Mouse (Mus musculus) spleen, adult 12 weeks (tissue): ENCODE measurements around the gene Acer1.
"Not testable (repeated sequence)": the region's sequence is repeated elsewhere in the genome, so short reads cannot be mapped to it uniquely, and the experiment has no call there.

Experiments
- DNase-seq: peaks from one replicate; pipeline ENCODE4 v3.0.0; 2022; ENCODE audit warnings: low spot score

Acer1 gene

DNA sequence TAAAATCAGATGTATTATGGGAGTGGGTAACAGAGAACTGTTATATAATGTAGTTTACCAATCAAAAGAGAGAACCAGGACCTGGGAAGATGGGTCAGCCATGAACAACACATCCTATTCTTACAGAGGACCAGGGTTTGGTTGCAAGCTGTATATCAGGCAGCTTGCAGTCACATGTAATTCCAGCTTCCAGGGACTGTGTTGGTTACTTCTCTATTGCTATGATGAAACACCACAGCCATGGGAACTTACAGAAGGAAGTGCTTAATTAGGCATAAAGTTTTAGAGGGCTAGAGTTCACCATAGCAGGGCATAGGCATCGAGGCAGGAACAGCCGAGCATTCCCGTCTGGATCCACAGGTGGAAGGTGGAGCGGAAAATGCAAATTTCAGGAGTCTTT is 43.2 kb downstream of the Acer1 start:
- DNase-seq = no peak

DNA sequence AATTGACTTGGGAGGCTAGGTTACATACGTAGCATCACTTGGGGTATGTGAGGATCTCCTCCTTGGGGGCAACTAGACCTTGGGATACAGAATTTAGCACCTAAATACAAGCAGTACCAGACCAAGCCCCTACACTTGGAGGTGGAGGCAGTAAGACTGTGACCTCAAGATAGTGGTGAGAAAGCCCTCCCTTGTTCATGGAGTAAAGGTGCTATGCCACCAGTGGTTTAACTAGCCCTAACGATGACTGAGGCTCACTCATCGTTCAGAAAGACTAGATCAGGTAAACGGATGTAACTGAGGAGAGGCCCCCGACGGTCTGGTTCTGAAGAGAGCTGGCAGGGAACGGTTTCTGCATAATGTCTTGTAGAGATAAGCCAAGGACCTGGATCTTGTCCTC is 45.2 kb downstream of the Acer1 start:
- no peak for DNase-seq

DNA sequence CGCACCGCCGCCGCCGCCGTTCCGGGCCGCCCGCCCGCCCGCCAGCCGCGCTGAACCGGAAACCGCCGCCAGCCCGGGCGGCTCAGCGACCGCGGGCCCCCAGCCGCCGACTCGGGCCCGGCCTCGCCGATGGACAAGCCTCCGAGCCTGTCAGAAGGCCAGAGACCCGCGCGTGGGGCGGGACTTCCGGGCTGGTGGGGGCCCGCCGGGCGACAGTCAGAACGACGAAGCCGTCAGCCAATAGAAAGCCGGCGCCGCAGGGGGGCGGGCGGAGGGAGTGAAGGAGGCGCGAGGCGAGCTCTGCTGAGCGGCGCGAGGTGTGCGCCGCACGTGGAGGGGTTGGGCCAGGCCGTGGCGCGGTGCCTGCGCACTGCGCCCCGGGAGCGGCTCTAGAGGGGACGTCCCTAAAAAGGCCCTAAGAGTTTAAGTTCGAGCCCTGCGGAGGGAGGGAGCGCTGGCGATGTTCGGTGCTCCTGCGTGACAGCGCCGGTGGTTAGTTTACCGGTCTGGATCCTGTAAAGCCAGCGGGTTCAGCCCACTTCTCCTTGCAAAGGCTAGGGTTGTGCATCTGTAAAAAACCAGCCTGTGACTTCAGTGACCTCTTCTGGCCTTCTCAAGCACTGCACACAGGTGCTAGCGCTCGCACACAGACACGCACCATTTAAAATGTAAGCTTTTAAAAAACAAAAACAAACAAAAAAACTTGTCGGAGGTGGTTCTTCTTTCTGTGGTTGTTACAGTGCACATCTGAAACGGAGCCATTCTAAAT is 46.4 kb downstream of the Acer1 start, which contains the start of gene Mllt1:
Gene Mllt1, minus strand, starts transcription at position 53 of the 769 bp plus-strand sequence.
- DNase-seq = peak; percentile 96

DNA sequence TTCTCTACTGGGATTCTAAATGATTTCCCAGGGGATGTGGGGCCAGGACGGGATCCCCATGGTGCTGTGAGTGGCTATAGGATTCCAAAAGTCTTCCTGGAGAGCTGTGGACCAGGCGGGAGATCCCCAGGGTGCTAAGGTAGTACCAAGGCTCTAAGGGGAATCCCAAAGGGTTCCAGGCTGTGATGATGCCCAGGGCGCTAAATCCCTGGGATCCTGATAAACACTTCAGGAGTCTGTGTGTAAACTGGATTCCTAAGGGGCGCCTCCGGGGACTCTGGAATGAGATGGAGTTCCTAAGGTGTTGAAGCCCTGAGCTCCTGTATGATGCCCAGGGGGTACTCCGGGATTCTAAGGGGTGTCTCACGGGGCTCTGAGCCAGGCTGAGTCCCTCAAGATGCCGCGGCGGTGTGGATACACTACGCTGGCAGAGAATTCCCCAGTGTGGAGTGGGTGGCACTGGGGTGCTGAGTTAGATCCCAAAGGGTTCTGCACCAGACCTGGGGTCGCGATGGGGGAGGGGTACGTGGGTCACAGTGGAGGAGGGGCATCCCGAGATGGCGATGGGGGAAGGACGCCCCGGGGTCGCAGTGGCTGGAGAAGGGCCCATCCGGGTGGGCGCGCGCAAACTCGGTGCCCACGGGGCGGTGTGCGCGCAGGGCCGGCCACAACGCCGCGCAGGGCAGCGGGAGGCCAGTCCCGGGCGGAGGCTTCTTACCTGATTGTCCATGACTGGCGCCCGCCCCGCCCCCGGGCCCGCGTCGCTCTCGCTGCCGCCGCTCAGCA is 47.2 kb downstream of the Acer1 start:
- DNase-seq = no peak

DNA sequence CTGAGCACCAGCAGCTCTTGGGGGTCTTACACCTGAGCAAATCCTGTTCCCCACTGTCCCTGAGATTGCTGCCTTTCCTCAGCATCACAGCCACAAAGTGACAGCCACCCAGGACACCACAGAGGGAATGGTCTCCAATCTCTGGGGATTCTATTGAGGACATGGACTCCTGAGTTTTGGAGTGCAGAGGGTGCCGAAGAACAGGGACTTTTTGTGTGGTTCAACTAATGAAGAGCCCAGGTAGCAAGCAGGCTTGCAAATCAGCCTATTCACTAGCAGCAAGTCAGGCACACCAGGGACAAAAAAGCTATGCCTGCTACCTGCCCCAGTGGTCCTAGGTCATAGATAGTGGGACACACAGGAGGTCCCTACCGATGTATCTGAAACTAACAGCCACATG is 48.5 kb downstream of the Acer1 start:
- no peak for DNase-seq

DNA sequence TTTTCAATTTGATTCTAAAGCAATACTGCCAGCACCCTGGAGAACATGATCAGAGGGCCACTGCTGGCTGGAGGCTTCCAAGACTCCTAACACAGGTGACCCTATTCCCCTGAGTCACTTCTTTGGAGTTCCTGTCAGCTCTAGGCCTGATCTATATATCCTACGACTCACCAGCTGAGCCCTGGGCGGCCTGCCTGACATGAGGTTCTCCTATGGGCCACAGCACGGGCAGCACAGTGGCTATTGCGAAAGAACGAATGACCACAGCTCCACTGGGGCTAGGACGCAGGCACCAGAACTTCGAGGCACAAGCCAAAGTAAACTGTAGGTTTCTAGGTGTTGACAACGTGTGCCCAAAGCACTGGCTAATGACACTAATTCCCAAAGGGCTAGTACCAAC is 51.9 kb downstream of the Acer1 start:
- no peak for DNase-seq

DNA sequence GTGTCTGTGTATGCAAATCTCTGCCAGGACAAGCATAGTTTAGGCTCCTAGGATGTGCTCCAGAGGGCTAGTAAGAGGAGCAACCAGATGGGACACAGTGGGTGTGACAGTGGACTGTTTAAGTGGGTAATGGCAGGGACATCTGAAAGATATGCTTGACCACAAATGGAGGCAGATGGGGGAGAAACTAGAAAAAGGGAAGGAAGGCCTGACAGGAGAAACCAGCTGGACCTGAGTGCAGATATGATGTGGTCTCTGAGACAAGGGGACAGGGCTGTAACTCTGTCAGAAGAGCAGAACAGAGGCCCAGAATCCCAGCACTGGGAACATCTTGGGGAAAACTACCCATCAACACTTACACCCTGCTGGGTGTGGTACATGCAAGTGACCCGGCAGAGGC is 52.4 kb downstream of the Acer1 start:
- no peak for DNase-seq

DNA sequence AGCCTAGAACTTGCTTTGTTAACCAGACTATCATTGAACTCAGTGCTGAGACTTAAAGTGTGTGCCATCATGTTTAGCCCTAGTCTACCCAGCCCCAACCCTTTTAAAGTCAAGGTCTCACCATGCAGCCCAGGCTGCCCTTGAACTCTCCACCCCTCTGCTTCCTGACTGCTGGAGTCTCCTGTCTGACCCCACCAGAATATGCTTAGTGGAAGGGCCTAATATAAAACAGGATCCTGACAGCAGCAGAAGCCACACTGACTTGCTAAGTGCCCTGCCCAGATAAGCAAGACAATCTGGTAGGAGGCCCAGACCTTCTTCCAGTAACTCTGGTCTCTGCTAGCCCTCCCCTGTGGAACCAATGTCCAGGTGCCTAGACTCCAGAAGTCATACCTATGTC is 52.8 kb downstream of the Acer1 start:
- no peak for DNase-seq

DNA sequence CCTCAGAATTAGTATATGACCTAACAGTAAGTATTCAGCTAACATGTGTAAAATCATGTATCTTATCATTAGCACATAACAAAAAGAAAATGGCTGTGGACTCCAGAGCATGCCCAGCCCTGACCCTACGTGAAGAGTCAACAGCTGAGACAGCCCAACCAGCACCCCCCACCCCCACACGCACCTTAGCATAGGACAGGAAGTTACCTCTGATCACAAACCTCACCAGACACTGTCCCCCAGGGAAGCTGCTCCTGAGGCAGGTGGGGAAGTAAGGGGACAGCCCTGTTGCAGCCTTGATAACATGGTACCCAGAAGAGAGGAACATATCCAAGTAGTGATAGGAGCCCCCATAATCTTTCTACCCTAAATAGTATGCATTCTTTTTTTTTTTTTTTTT is 55.9 kb downstream of the Acer1 start:
- no peak for DNase-seq

DNA sequence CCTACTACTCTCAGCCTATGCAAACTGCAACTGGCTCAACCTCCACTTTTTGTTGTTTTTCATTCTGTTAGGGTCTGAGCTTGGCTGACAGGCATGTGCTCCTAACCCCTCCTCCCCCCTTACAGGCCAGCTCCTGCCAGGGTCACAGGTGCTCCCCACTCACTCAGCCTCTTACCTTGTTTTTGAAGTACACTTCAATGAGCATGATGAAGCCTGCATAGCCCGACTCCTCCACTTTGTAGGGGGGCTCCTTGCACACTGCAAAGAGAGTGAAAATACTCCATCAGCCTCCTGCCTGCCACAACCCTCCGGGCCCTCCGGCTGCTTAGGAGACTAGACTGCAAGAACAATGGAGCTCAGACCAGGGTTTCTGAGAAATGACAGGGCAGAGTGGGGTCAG is 62.2 kb downstream of the Acer1 start:
- no peak for DNase-seq

DNA sequence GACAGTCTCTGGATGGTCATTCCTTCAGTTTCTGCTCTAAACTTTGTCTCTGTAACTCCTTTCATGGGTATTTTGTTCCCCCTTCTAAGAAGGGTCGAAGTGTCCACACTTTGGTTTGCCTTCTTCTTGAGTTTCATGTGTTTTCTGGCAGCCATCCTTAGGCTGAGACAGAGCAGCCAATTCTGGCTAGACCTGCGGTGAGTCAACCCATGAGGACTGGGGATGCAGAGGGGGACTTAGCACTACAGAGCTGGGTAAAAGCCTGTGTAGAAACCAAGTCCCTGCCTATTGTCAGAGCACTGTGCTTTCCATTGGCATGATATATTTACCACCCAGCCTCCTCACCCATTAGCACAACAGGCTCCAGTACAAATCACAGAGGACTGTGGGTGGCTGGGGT is 64.8 kb downstream of the Acer1 start:
- no peak for DNase-seq

DNA sequence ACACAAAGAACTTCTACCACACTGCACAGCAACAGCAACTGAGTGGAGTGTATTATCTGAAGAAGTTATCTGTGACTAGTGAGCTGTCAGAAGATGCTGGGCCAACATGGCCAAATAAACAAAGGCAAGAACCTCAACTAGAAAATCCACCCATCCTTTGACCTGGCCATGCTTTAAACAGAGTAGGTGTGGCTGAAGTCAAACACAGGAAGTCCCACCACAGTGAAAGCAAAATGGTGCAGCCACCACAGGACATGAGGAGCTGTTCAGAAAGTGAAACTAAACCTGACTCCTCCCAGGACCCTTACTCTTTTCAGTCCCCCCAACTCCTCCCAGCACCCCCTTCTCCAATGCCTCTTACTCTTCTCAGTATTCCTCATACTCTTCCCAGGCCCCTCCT is 68.5 kb downstream of the Acer1 start:
- DNase-seq = no peak

DNA sequence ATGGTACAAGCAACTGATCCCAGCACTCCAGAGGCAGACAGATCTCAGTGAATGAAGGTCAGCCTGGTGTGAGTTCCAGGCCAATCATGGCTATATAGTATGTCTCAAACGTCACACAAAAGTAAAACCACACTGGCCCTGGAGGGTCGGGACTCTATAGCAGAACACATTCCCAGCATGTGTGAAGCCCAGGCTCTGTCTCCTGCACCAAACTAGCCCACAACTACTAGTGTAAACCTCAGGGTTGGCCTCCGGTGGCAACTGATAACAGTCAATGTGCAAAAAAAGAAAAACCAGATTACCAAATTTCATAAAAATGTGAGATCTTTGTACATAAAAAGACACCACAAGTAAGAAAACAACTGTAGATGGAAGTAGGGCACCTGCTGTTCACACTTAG is 68.9 kb downstream of the Acer1 start:
- no peak for DNase-seq

DNA sequence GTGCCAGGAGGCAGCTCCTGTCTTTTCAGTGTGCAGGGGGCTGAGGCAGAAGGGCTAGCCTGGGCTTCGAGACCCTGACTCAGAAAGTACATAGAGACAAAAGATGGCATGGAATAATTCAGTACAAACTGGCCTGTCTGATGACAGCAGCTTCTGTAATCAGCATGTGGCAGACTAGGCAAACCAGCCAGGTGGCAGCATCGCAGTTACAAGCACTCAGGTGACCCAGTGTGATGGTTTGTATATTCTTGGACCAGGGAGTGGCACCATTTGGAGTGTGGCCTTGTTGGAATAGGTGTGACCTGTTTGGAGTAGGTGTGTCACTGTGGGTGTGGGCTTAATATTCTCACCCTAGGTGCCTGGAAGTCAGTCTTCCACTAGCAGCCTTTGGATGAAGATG is 72.2 kb downstream of the Acer1 start:
- not testable (repeated sequence) for DNase-seq

DNA sequence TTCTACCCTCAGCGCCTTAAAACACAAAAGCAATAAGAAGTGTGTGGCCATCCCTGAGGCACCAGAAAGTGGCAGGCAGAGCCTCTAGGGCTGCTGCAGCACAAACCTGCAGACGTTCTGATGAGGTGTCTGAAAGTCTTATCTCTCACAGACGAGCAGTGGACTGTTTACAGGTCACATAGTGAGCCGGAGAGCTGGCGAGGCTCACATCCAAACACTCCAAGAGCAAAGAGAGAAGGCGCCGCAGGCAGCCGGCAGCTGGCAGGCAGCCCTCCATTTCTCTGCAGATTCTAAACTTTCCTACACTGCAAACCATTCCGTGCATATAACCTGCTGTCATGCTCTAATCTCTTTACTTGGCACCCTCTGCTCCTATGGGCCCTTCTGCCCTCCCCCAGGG is 74.0 kb downstream of the Acer1 start:
- no peak for DNase-seq

DNA sequence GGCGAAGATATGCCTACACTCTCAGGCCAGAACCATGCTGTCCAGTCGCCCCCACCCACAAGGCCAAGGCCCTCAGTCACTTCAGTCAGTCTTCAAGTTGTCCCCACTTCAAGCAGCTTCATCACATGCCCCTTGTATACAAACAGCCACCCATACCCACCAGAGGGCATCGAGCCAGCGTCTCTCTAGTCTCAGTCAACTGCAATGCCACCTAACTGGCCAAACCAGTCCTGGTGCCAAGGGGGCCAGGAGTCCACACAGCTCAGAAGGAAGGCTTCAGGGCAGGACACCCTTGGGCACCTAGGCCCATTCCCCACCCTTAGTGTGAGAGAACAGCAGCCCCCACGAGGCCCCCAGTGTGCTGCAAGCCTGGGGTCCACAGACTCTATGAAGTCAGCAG is 74.8 kb downstream of the Acer1 start:
- no peak for DNase-seq

DNA sequence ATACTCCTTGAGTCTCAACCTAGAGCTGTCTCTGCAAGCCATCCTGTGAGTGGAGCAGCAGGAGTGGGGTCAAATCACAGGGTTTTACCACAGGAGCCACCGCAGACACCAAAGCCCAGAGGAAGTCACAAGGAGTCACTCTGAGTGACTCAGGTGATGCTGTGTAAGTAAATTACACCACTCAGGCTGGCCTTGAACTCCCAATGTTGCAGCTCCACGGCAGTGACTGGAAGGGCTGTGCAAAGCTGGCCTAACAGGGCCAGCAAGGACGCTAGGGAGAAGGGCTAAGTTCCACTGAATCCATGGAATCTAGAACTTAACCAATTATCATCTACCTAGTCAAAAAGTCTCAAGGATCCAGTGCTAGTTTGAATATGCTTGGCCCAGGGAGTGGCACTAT is 75.8 kb downstream of the Acer1 start:
- no peak for DNase-seq
